Comparison of ENCODE assay signal across 22 mouse cellular contexts in the genomic region with DNA sequence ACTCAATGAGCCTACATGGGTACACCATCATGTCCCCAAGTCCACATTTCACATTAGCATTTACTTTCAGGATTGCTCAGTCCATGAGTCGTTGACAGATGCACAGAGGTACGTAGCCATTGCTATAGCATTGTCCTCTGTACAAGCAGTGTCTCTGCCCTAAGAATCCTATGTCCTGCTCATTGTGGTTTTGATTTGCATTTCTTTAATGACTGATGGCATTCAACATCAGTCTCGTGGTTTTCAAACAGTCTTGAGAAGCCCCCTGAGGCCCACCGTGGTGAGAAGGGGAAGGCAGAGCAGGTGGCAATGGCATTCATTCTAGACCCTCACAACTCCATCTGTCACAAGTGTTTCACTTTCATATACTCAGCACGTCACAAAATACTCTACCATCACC.
"Had no signal": no experiment of that assay in that cellular context is flagged by ENCODE, and none has a peak within 500 bp of the region (broad histone marks: within the 10 kb centered on the region; RNA-seq: fewer than 3 reads in every experiment).

No protein-coding gene starts in this region.

- H3K9ac ChIP-seq: heart, embryonic 13.5 days; heart, embryonic 15.5 days; hindbrain, embryonic 13.5 days; hindbrain, embryonic 15.5 days; limb, embryonic 12.5 days; liver, embryonic 15.5 days had no signal

- H3K4me1 ChIP-seq: heart, embryonic 13.5 days; heart, embryonic 15.5 days; hindbrain, embryonic 13.5 days; limb, embryonic 10.5 days had no signal

- H3K9me3 ChIP-seq: heart, embryonic 13.5 days; heart, embryonic 15.5 days; hindbrain, embryonic 13.5 days; hindbrain, embryonic 15.5 days; limb, embryonic 10.5 days; limb, embryonic 12.5 days; liver, embryonic 15.5 days had no signal

- DNase-seq: gastrocnemius, adult 2 months; gastrocnemius, postnatal 10 days; gastrocnemius, postnatal 25 days; heart, adult 18-20 months; heart, postnatal 14 days; heart, postnatal 36 days; kidney, adult 11 months; kidney, adult 2 months; kidney, postnatal 10 days; kidney, postnatal 36 days; layer of hippocampus, adult 9-11 months had no signal

- H3K27me3 ChIP-seq: heart, embryonic 15.5 days; hindbrain, embryonic 13.5 days; hindbrain, embryonic 15.5 days; limb, embryonic 12.5 days; liver, embryonic 15.5 days had no signal

- H3K36me3 ChIP-seq: heart, embryonic 13.5 days; heart, embryonic 15.5 days; hindbrain, embryonic 13.5 days; hindbrain, embryonic 15.5 days; limb, embryonic 10.5 days; limb, embryonic 12.5 days had no signal

- H3K4me2 ChIP-seq: heart, embryonic 11.5 days; heart, embryonic 13.5 days; heart, embryonic 15.5 days; hindbrain, embryonic 13.5 days; hindbrain, embryonic 15.5 days; limb, embryonic 12.5 days; liver, embryonic 15.5 days had no signal

- ATAC-seq: hindbrain, postnatal 0 days; intestine, embryonic 16.5 days had no signal

- H3K27ac ChIP-seq: gastrocnemius, adult 2 months; heart, embryonic 13.5 days; heart, embryonic 15.5 days; hindbrain, embryonic 13.5 days; hindbrain, embryonic 15.5 days; hindbrain, postnatal 0 days; left cerebral cortex, adult 2 months; limb, embryonic 10.5 days; limb, embryonic 12.5 days had no signal

- H3K4me3 ChIP-seq: gastrocnemius, adult 2 months; heart, embryonic 13.5 days; heart, embryonic 15.5 days; hindbrain, embryonic 13.5 days; hindbrain, embryonic 15.5 days; left cerebral cortex, adult 2 months; limb, embryonic 10.5 days; limb, embryonic 12.5 days; liver, embryonic 15.5 days had no signal
